Mouse (Mus musculus) myocyte (in vitro differentiated cells): Measurements from ENCODE around the gene Olfr287. TPM values are rescaled to one million over a fixed set of nuclear protein-coding genes. Genes with fewer than 3 reads are reported as not detected.
A peak's percentile ranks its signal among the peaks of the same experiment; 100 is the strongest.

Experiments
- H3K27me3 ChIP-seq: one replicate; pipeline ENCODE4 v1.6.1; 2011; ENCODE audit not compliant: control insufficient read depth, insufficient read depth, insufficient read length
- H3K36me3 ChIP-seq: one replicate; pipeline ENCODE4 v1.6.1; 2011; ENCODE audit not compliant: control insufficient read depth, insufficient read depth
- H3K4me2 ChIP-seq: one replicate; pipeline ENCODE4 v1.6.1; 2011; ENCODE audit warnings: low read depth, control low read depth
- H3K4me3 ChIP-seq: one replicate; pipeline ENCODE4 v1.5.1; 2011; ENCODE audit warnings: mild to moderate bottlenecking, control low read depth, moderate library complexity
- H3K79me2 ChIP-seq: one replicate; pipeline ENCODE4 v1.6.1; 2011; ENCODE audit not compliant: control insufficient read depth, insufficient read depth
- H3ac ChIP-seq: one replicate; pipeline ENCODE4 v1.6.1; 2011; ENCODE audit not compliant: control insufficient read depth, insufficient read length
- CEBPB ChIP-seq: IDR thresholded peaks from 2 replicates; pipeline ENCODE4 v1.6.1; 2011; ENCODE audit warnings: mild to moderate bottlenecking, moderate library complexity; ENCODE audit not compliant: poor library complexity, insufficient read depth, severe bottlenecking
- E2F4 ChIP-seq: IDR thresholded peaks from one replicate; pipeline ENCODE4 v1.6.1; 2011; ENCODE audit warnings: mild to moderate bottlenecking, control low read depth, moderate library complexity; ENCODE audit not compliant: insufficient read depth
- MAX ChIP-seq: IDR thresholded peaks from one replicate; pipeline ENCODE4 v1.6.1; 2011; ENCODE audit warnings: low read depth, mild to moderate bottlenecking, control low read depth
- MYOD1 ChIP-seq, 3 experiments: IDR thresholded peaks; one replicate each; pipeline ENCODE4 v1.6.1; 2011; ENCODE audit warnings: control low read depth in 2 of 3, low read depth in 2 of 3, mild to moderate bottlenecking in 2 of 3, moderate library complexity in 1 of 3; ENCODE audit not compliant: insufficient read length in 2 of 3, control insufficient read depth in 1 of 3
- MYOG ChIP-seq, 3 experiments: IDR thresholded peaks; one replicate each; pipeline ENCODE4 v1.6.1; 2011; ENCODE audit warnings: control low read depth in 2 of 3, low read depth in 2 of 3, mild to moderate bottlenecking in 2 of 3; ENCODE audit not compliant: insufficient read length in 2 of 3, control insufficient read depth in 1 of 3, insufficient read depth in 1 of 3
- POLR2A ChIP-seq: IDR thresholded peaks from one replicate; pipeline ENCODE4 v1.6.1; 2011; ENCODE audit warnings: low read depth, mild to moderate bottlenecking, control low read depth, moderate library complexity; ENCODE audit not compliant: insufficient read length
- POLR2AphosphoS2 ChIP-seq: IDR thresholded peaks from one replicate; pipeline ENCODE4 v1.6.1; 2011; ENCODE audit warnings: low read depth, control low read depth; ENCODE audit not compliant: insufficient read length
- REST ChIP-seq: IDR thresholded peaks from one replicate; pipeline ENCODE4 v1.6.1; 2011; ENCODE audit warnings: mild to moderate bottlenecking, control low read depth, moderate library complexity; ENCODE audit not compliant: insufficient read depth, insufficient read length
- SRF ChIP-seq: IDR thresholded peaks from one replicate; pipeline ENCODE4 v1.6.1; 2011; ENCODE audit warnings: low read depth; ENCODE audit not compliant: control insufficient read depth, insufficient read length
- TCF12 ChIP-seq: IDR thresholded peaks from one replicate; pipeline ENCODE4 v1.6.1; 2011; ENCODE audit warnings: mild to moderate bottlenecking, control low read depth; ENCODE audit not compliant: poor library complexity, insufficient read depth, severe bottlenecking
- TCF3 ChIP-seq: IDR thresholded peaks from one replicate; pipeline ENCODE4 v1.6.1; 2011; ENCODE audit warnings: low read depth, control low read depth; ENCODE audit not compliant: insufficient read length
- USF1 ChIP-seq: IDR thresholded peaks from one replicate; pipeline ENCODE4 v1.6.1; 2011; ENCODE audit warnings: low read depth, mild to moderate bottlenecking, control low read depth, moderate library complexity
- polyA plus RNA-seq: library from polyadenylated mRNA; unstranded; fragments of >200 nt; fragmentation: generic; extraction: Trizol; gene quantifications from one replicate; pipeline ENCODE4 v1.2.1, GENCODE M21; 2012; ENCODE audit warnings: missing spikeins

The Olfr287 gene
- polyA plus RNA-seq, 1 experiment = not detected

GRCm38 (mm10) chr15:98170365-98170764 is 50.5 kb downstream of the Olfr287 start:
- Histone ChIP-seq H3K4me2 (no peak overlapping the region), H3ac (no peak overlapping the region), H3K36me3 (no peaks in the 10 kb centered on the region), H3K27me3 (peaks cover 64% of the 10 kb centered on the region), H3K79me2 (no peaks in the 10 kb centered on the region), H3K4me3 (no peak overlapping the region)
- TF ChIP-seq POLR2A = no peak
- TF ChIP-seq MYOD1 (IDR thresholded peaks at IDR 0.05; ENCODE audit: control insufficient read depth in 1 of 3, insufficient read length in 2 of 3, low read depth in 2 of 3) = peak in 2 of 3 experiments; percentile 44 to 50
- TF ChIP-seq REST = no peak

DNA sequence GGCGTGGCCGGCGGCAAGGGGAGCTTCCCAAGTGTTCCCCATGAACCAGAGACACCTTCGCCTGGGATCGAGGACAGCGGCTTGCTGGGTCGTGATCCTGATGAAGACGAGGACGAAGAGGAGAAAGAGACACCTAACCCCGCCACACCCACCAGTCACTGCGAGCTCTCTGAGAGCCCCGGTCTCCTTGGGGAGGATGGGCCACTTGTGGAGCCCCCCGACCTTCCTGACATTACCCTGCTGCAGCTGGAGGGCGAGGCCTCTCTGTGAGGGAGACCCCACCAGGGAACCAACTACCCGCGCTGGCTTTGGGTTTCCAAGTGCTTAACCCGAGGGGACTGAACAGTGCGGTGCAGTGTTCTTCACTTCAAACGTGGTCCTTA is 52.2 kb downstream of the Olfr287 start:
- no peak overlapping the region for H3ac ChIP-seq
- no peaks in the 10 kb centered on the region for H3K79me2 ChIP-seq
- H3K4me2 ChIP-seq = no peak overlapping the region
- TF ChIP-seq TCF3 = no peak
- TF ChIP-seq CEBPB = no peak
- no peak for TF ChIP-seq POLR2A
- no peak for TF ChIP-seq MYOD1 (IDR thresholded peaks at IDR 0.05; ENCODE audit: control insufficient read depth in 1 of 3, insufficient read length in 2 of 3, low read depth in 2 of 3)
- TF ChIP-seq POLR2AphosphoS2 = no peak
- TF ChIP-seq REST = no peak
- no peak for TF ChIP-seq MYOG (IDR thresholded peaks at IDR 0.05; ENCODE audit: control insufficient read depth in 1 of 3, insufficient read depth in 1 of 3, insufficient read length in 2 of 3, low read depth in 2 of 3)
- TF ChIP-seq SRF = no peak
- no peak for TF ChIP-seq MAX
- no peak for TF ChIP-seq E2F4
- no peak for TF ChIP-seq TCF12
- no peak for TF ChIP-seq USF1
- H3K4me3 ChIP-seq = no peak overlapping the region
- no peaks in the 10 kb centered on the region for H3K36me3 ChIP-seq
- peaks cover 73% of the 10 kb centered on the region for H3K27me3 ChIP-seq

GRCm38 (mm10) chr15:98167645-98168621 is 52.9 kb downstream of the Olfr287 start:
- Histone ChIP-seq H3K27me3 (peaks cover 70% of the 10 kb centered on the region), H3K79me2 (no peaks in the 10 kb centered on the region), H3K4me3 (no peak overlapping the region), H3K36me3 (no peaks in the 10 kb centered on the region), H3ac (no peak overlapping the region), H3K4me2 (peak overlapping the region; percentile 49)
- TF ChIP-seq E2F4 (no peak), MYOG (IDR thresholded peaks at IDR 0.05; ENCODE audit: control insufficient read depth in 1 of 3, insufficient read depth in 1 of 3, insufficient read length in 2 of 3, low read depth in 2 of 3) (no peak), POLR2A (no peak)

DNA sequence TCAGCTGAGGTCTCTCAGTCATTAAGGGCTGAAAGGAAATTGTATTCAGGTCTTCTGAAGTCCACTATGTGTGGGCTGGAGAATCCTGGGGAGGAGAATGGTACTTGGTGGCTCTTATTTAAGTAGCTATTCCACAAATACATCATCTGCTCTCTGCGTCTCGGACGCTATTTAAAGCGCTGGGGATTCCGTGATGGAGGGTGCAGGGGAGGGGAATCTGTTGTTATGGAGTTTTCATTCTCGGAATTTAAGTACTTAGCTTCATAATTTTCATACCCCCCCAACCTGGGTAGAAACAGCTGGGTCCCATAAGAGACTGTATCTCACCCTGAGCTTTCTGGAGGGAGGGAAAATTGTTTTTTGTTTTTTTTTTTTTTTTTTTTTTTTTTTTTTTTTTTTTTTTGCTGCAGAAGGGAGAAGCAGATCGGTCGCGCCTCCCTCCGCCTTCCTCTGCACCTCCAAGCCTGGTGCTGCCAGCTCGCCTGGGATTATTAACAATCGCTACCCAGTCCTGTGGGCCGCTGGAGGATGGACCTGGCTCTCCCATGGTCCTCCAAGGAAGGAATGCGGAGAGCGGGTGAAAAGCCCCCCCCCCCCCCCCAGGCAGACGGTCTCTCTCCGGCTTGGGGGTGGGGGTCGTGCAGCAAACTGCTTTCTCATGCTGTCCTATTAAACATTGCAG is 53.8 kb downstream of the Olfr287 start, which contains the start of gene Ccdc184:
TSS of gene Ccdc184 (plus strand) at position 196 of the 682 bp plus-strand sequence.
- Histone ChIP-seq H3K36me3 (no peaks in the 10 kb centered on the region), H3K79me2 (no peaks in the 10 kb centered on the region), H3K27me3 (peaks cover 68% of the 10 kb centered on the region), H3K4me2 (peak within 1 kb of the TSS; percentile 49), H3K4me3 (no peak within 1 kb of the TSS), H3ac (no peak within 1 kb of the TSS)
- TF ChIP-seq MAX (no peak), USF1 (no peak), CEBPB (no peak), REST (no peak), MYOG (IDR thresholded peaks at IDR 0.05; ENCODE audit: control insufficient read depth in 1 of 3, insufficient read depth in 1 of 3, insufficient read length in 2 of 3, low read depth in 2 of 3) (no peak), POLR2A (no peak)

GRCm38 (mm10) chr15:98165525-98165924 is 55.3 kb downstream of the Olfr287 start, which contains the start of gene Asb8:
TSS of gene Asb8 (minus strand) at chr15:98165625.
- Histone ChIP-seq H3K27me3 (peaks cover 59% of the 10 kb centered on the region), H3K4me2 (no peak within 1 kb of the TSS), H3K36me3 (no peaks in the 10 kb centered on the region), H3K4me3 (no peak within 1 kb of the TSS), H3ac (no peak within 1 kb of the TSS), H3K79me2 (no peaks in the 10 kb centered on the region)
- TF ChIP-seq USF1 (no peak), MYOG (IDR thresholded peaks at IDR 0.05; ENCODE audit: control insufficient read depth in 1 of 3, insufficient read depth in 1 of 3, insufficient read length in 2 of 3, low read depth in 2 of 3) (no peak), CEBPB (no peak), E2F4 (no peak)
